Mouse (Mus musculus) limb, embryonic 10.5 days (tissue): Measurements from ENCODE around the gene Nr1i3. TPM values are rescaled to one million over a fixed set of nuclear protein-coding genes. Genes with fewer than 3 reads are reported as not detected.
"Not testable (repeated sequence)": the region's sequence is repeated elsewhere in the genome, so short reads cannot be mapped to it uniquely, and the experiment has no call there.

Experiments
- DNase-seq: peaks from one replicate; pipeline ENCODE4 v3.0.0-alpha.2; 2017; ENCODE audit warnings: low spot score
- H3K27ac ChIP-seq: fragments of 300-500 bp; sonication (generic); 2 replicates; pipeline ENCODE4 v1.5.1; 2016; ENCODE audit warnings: mild to moderate bottlenecking
- H3K27me3 ChIP-seq: fragments of 300-500 bp; sonication (generic); 2 replicates; pipeline ENCODE4 v1.6.1; 2016; ENCODE audit warnings: low read depth, mild to moderate bottlenecking; ENCODE audit not compliant: poor library complexity, severe bottlenecking
- H3K36me3 ChIP-seq: fragments of 300-500 bp; sonication (generic); 2 replicates; pipeline ENCODE4 v1.6.1; 2016; ENCODE audit warnings: mild to moderate bottlenecking, moderate library complexity
- H3K4me1 ChIP-seq: fragments of 300-500 bp; sonication (generic); 2 replicates; pipeline ENCODE4 v1.6.1; 2016
- H3K4me3 ChIP-seq: fragments of 300-500 bp; sonication (generic); 2 replicates; pipeline ENCODE4 v1.5.1; 2016; ENCODE audit warnings: mild to moderate bottlenecking, moderate library complexity
- H3K9me3 ChIP-seq: fragments of 300-500 bp; sonication (generic); replicated peaks from 2 replicates; pipeline ENCODE4 v1.6.1; 2016; ENCODE audit warnings: mild to moderate bottlenecking
- WGBS: fragments of 180-500 bp; shearing (Covaris S2); methylation state at CpG from one replicate; pipeline ENCODE4 v1.1.7; 2016; 5-methylcytosine and 5-hydroxymethylcytosine counted together
- polyA plus RNA-seq: library from polyadenylated mRNA; unstranded; fragments of >200 nt; fragmentation: Nextera tagmentation; extraction: Ambion mirVana; gene quantifications from 2 replicates; pipeline ENCODE4 v1.2.1, GENCODE M21; 2016

The Nr1i3 gene
- polyA plus RNA-seq, 1 experiment from 2014 or later: 0.23 TPM

- no peaks in the 10 kb centered on the region for H3K27me3 ChIP-seq
- H3K36me3 ChIP-seq: peaks cover 97% of the 10 kb centered on the region
- H3K9me3 ChIP-seq: no peaks in the 10 kb centered on the region
- no peak for DNase-seq
- H3K4me1 ChIP-seq: no peaks in the 10 kb centered on the region
- WGBS: 83% methylated on average over 15 of the region's 15 CpGs
- H3K27ac ChIP-seq: no peak overlapping the region
- H3K4me3 ChIP-seq: no peak overlapping the region
Measured at GRCm38 (mm10) chr1:171239992-171240744, 26.4 kb downstream of the Nr1i3 start.

- 91% methylated on average over 10 of the region's 10 CpGs for WGBS
- H3K27ac ChIP-seq: no peak overlapping the region
- H3K9me3 ChIP-seq: no peaks in the 10 kb centered on the region
- no peak for DNase-seq
- no peaks in the 10 kb centered on the region for H3K27me3 ChIP-seq
- peaks cover 97% of the 10 kb centered on the region for H3K36me3 ChIP-seq
- peaks cover 5% of the 10 kb centered on the region for H3K4me1 ChIP-seq
- no peak overlapping the region for H3K4me3 ChIP-seq
Measured at GRCm38 (mm10) chr1:171240911-171241310, 27.1 kb downstream of the Nr1i3 start.

- 90% methylated on average over 12 of the region's 12 CpGs for WGBS
- H3K27ac ChIP-seq: not testable (repeated sequence)
- H3K36me3 ChIP-seq: peaks cover 86% of the 10 kb centered on the region
Measured at GRCm38 (mm10) chr1:171241952-171242351, 28.2 kb downstream of the Nr1i3 start.

GRCm38 (mm10) chr1:171245353-171245752, 31.6 kb downstream of the Nr1i3 start:
- H3K9me3 ChIP-seq: no peaks in the 10 kb centered on the region
- H3K27ac ChIP-seq: no peak overlapping the region
- H3K27me3 ChIP-seq: no peaks in the 10 kb centered on the region
- H3K36me3 ChIP-seq: peaks cover 52% of the 10 kb centered on the region
- DNase-seq: no peak
- 93% methylated on average over 8 of the region's 8 CpGs for WGBS
- no peak overlapping the region; the same call in 1 of the 2 replicates for H3K4me3 ChIP-seq
- H3K4me1 ChIP-seq: peaks cover 42% of the 10 kb centered on the region

More at GRCm38 (mm10) chr1:171241952-171242351, 28.2 kb downstream of the Nr1i3 start:
- not testable (repeated sequence) for DNase-seq, H3K4me3 ChIP-seq, H3K27me3 ChIP-seq, H3K9me3 ChIP-seq
- H3K4me1 ChIP-seq: peaks cover 10% of the 10 kb centered on the region

GRCm38 (mm10) chr1:171246709-171247452, 33.1 kb downstream of the Nr1i3 start:
- Histone ChIP-seq H3K9me3 (no peaks in the 10 kb centered on the region), H3K36me3 (peaks cover 37% of the 10 kb centered on the region), H3K4me3 (peak overlapping the region; percentile 64), H3K27ac (peak overlapping the region; percentile 89), H3K4me1 (peaks cover 57% of the 10 kb centered on the region), H3K27me3 (no peaks in the 10 kb centered on the region)
- DNase-seq: peak; percentile 100
- under 1% methylated on average over 41 of the region's 41 CpGs for WGBS

GRCm38 (mm10) chr1:171247453-171247841, 33.7 kb downstream of the Nr1i3 start:
- 13% methylated on average over 13 of the region's 13 CpGs for WGBS
- H3K27ac ChIP-seq: peak overlapping the region; percentile 89
- peaks cover 31% of the 10 kb centered on the region for H3K36me3 ChIP-seq
- peaks cover 63% of the 10 kb centered on the region for H3K4me1 ChIP-seq
- H3K4me3 ChIP-seq: peak overlapping the region; percentile 64
- H3K9me3 ChIP-seq: no peaks in the 10 kb centered on the region
- no peaks in the 10 kb centered on the region for H3K27me3 ChIP-seq
- no peak for DNase-seq

- H3K4me1 ChIP-seq: peaks cover 67% of the 10 kb centered on the region
- peak overlapping the region; percentile 64 for H3K4me3 ChIP-seq
Measured at GRCm38 (mm10) chr1:171247916-171248315, 34.1 kb downstream of the Nr1i3 start.

GRCm38 (mm10) chr1:171248386-171249226, 34.8 kb downstream of the Nr1i3 start:
- WGBS: 49% methylated on average over 3 of the region's 3 CpGs
- Histone ChIP-seq H3K36me3 (peaks cover 29% of the 10 kb centered on the region), H3K4me1 (peaks cover 71% of the 10 kb centered on the region), H3K27me3 (no peaks in the 10 kb centered on the region), H3K4me3 (no peak overlapping the region; the same call in 1 of the 2 replicates), H3K9me3 (no peaks in the 10 kb centered on the region), H3K27ac (peak overlapping the region; percentile 89)
- DNase-seq: no peak

More at GRCm38 (mm10) chr1:171247916-171248315, 34.1 kb downstream of the Nr1i3 start:
- 33% methylated on average over 4 of the region's 4 CpGs for WGBS
- no peaks in the 10 kb centered on the region for H3K9me3 ChIP-seq
- peak overlapping the region; percentile 89 for H3K27ac ChIP-seq
- H3K27me3 ChIP-seq: no peaks in the 10 kb centered on the region
- no peak for DNase-seq
- peaks cover 29% of the 10 kb centered on the region for H3K36me3 ChIP-seq

- peaks cover 71% of the 10 kb centered on the region for H3K4me1 ChIP-seq
- DNase-seq: peak; percentile 58
- 18% methylated on average over 5 of the region's 5 CpGs for WGBS
Measured at GRCm38 (mm10) chr1:171249913-171250600, 36.3 kb downstream of the Nr1i3 start, which contains the start of gene Adamts4. Gene Adamts4 (plus strand): TSS chr1:171250421.

GRCm38 (mm10) chr1:171250680-171251593, 37.2 kb downstream of the Nr1i3 start, which contains the start of gene Ndufs2:
Gene Ndufs2 (minus strand): TSS chr1:171251388.
- 17% methylated on average over 26 of the region's 26 CpGs for WGBS
- Histone ChIP-seq H3K4me1 (peaks cover 65% of the 10 kb centered on the region), H3K36me3 (peaks cover 30% of the 10 kb centered on the region), H3K27ac (peak within 1 kb of the TSS; percentile 91), H3K27me3 (no peaks in the 10 kb centered on the region), H3K9me3 (no peaks in the 10 kb centered on the region), H3K4me3 (peak within 1 kb of the TSS; percentile 53)
- DNase-seq: peak; percentile 68

More at GRCm38 (mm10) chr1:171249913-171250600, 36.3 kb downstream of the Nr1i3 start, which contains the start of gene Adamts4:
- Histone ChIP-seq H3K27ac (peak within 1 kb of the TSS; percentile 91), H3K4me3 (peak within 1 kb of the TSS; percentile 53), H3K36me3 (peaks cover 30% of the 10 kb centered on the region), H3K9me3 (no peaks in the 10 kb centered on the region), H3K27me3 (no peaks in the 10 kb centered on the region)
